8 mouse cellular contexts compared by ENCODE assay signal in genomic region chr10:81140717-81141454, GRCm38 (mm10). TPM values are rescaled to one million over a fixed set of nuclear protein-coding genes. Genes with fewer than 3 reads are reported as not detected.
DNase-seq lines count a peak whose midpoint lies in the region; ATAC-seq and TF ChIP-seq lines count a peak whose summit lies in the region.

No protein-coding gene starts in this region.

- H3K4me2 ChIP-seq in embryonic facial prominence, embryonic 15.5 days (replicated peaks): peak overlapping the region; percentile 71
- H3K4me2 ChIP-seq in lung, embryonic 15.5 days: peak overlapping the region; percentile 93

- intact Hi-C loops in left cerebral cortex, adult 2 months (cut with DNase I): no loop called here

- no peak overlapping the region; the same call in none of the 2 replicates for H3K9ac ChIP-seq in embryonic facial prominence, embryonic 15.5 days
- peak overlapping the region; percentile 91 for H3K9ac ChIP-seq in lung, embryonic 15.5 days

- peak overlapping the region; percentile 13; the same call in 1 of the 2 replicates for H3K4me3 ChIP-seq in left cerebral cortex, adult 2 months
- H3K4me3 ChIP-seq in embryonic facial prominence, embryonic 15.5 days (replicated peaks): peak overlapping the region; percentile 92
- H3K4me3 ChIP-seq in lung, embryonic 15.5 days: peak overlapping the region; percentile 81

- H3K27me3 ChIP-seq in embryonic facial prominence, embryonic 15.5 days: no peaks in the 10 kb centered on the region
- H3K27me3 ChIP-seq in lung, embryonic 15.5 days: no peaks in the 10 kb centered on the region

- H3K9me3 ChIP-seq in embryonic facial prominence, embryonic 15.5 days (replicated peaks): no peaks in the 10 kb centered on the region
- H3K9me3 ChIP-seq in lung, embryonic 15.5 days: no peaks in the 10 kb centered on the region

- DNase-seq in left cerebral cortex, adult 2 months (ENCODE audit: extremely low spot score in 1 of 2, low spot score in 2 of 2): no peak
- DNase-seq in left cerebral cortex, adult 8-10 months (ENCODE audit: low spot score in 2 of 2): no peak
- DNase-seq in induced T-regulatory cell, adult 2 months (ENCODE audit: low read depth): peak; percentile 63
- DNase-seq in thymus, postnatal 4 days: peak; percentile 45
- no peak for DNase-seq in retina, postnatal 1 day
- no peak for DNase-seq in frontal cortex, postnatal 25 days (ENCODE audit: low spot score in 2 of 2)

- H3K4me1 ChIP-seq in embryonic facial prominence, embryonic 15.5 days: peaks cover 69% of the 10 kb centered on the region
- peaks cover 47% of the 10 kb centered on the region for H3K4me1 ChIP-seq in lung, embryonic 15.5 days

- no peak for ATAC-seq in embryonic facial prominence, embryonic 15.5 days (ENCODE audit: insufficient number of reproducible peaks, low FRiP score, low TSS enrichment, low read depth)
- no peak for ATAC-seq in lung, embryonic 15.5 days (ENCODE audit: borderline replicate concordance, extremely low read depth, low FRiP score, low TSS enrichment)

- H3K27ac ChIP-seq in left cerebral cortex, adult 2 months: peak overlapping the region; percentile 29; the same call in 1 of the 2 replicates
- peak overlapping the region; percentile 91 for H3K27ac ChIP-seq in embryonic facial prominence, embryonic 15.5 days (replicated peaks)
- H3K27ac ChIP-seq in lung, embryonic 15.5 days: peak overlapping the region; percentile 89

- WGBS in embryonic facial prominence, embryonic 15.5 days: 58% methylated on average over 10 of the region's 10 CpGs
- WGBS in lung, embryonic 15.5 days: 41% methylated on average over 10 of the region's 10 CpGs

- H3K36me3 ChIP-seq in embryonic facial prominence, embryonic 15.5 days: peaks cover 26% of the 10 kb centered on the region
- H3K36me3 ChIP-seq in lung, embryonic 15.5 days: peaks cover 27% of the 10 kb centered on the region

- TF ChIP-seq CTCF in left cerebral cortex, adult 2 months (IDR thresholded peaks at IDR 0.05): no peak

RNA-seq across cellular contexts. Expression of gene Zbtb7a, which starts 5.9 kb away (rescaled TPM):
- 100 to 1,000 TPM; 130 to 132 TPM for total RNA-seq in left cerebral cortex, adult 2 months (2021)
- total RNA-seq in left cerebral cortex, adult 8-10 months (2022): 100 to 1,000 TPM; 106 to 115 (median 112) TPM
- 57.6 and 59.4 TPM in 2 replicates for polyA plus RNA-seq in embryonic facial prominence, embryonic 15.5 days (2015; fragmentation: Nextera tagmentation; extraction: Ambion mirVana)
- polyA plus RNA-seq in lung, embryonic 15.5 days (2015; fragmentation: Nextera tagmentation; extraction: Ambion mirVana): 34.1 and 36.9 TPM in 2 replicates

RNA-seq across cellular contexts. Expression of gene Pias4, which starts 26.8 kb away (rescaled TPM):
- total RNA-seq in left cerebral cortex, adult 2 months (2021): 10 to 100 TPM; 26.7 to 32.0 TPM
- total RNA-seq in left cerebral cortex, adult 8-10 months (2022): 10 to 100 TPM; 22.0 to 30.4 (median 27.9) TPM
- polyA plus RNA-seq in embryonic facial prominence, embryonic 15.5 days (2015; fragmentation: Nextera tagmentation; extraction: Ambion mirVana): 52.0 and 52.7 TPM in 2 replicates
- 41.0 and 47.5 TPM in 2 replicates for polyA plus RNA-seq in lung, embryonic 15.5 days (2015; fragmentation: Nextera tagmentation; extraction: Ambion mirVana)

RNA-seq across cellular contexts. Expression of gene Map2k2, which starts 35.2 kb away (rescaled TPM):
- 100 to 1,000 TPM; 136 to 150 TPM for total RNA-seq in left cerebral cortex, adult 2 months (2021)
- total RNA-seq in left cerebral cortex, adult 8-10 months (2022): 100 to 1,000 TPM; 121 to 132 (median 126) TPM
- polyA plus RNA-seq in embryonic facial prominence, embryonic 15.5 days (2015; fragmentation: Nextera tagmentation; extraction: Ambion mirVana): 189 and 197 TPM in 2 replicates
- 178 and 180 TPM in 2 replicates for polyA plus RNA-seq in lung, embryonic 15.5 days (2015; fragmentation: Nextera tagmentation; extraction: Ambion mirVana)

RNA-seq across cellular contexts. Expression of gene Eef2, which starts 35.5 kb away (rescaled TPM):
- total RNA-seq in left cerebral cortex, adult 2 months (2021): 100 to 1,000 TPM; 884 to 901 TPM
- total RNA-seq in left cerebral cortex, adult 8-10 months (2022): 100 to 1,000 TPM; 928 to 998 (median 954) TPM
- 654 and 688 TPM in 2 replicates for polyA plus RNA-seq in embryonic facial prominence, embryonic 15.5 days (2015; fragmentation: Nextera tagmentation; extraction: Ambion mirVana)
- 567 and 596 TPM in 2 replicates for polyA plus RNA-seq in lung, embryonic 15.5 days (2015; fragmentation: Nextera tagmentation; extraction: Ambion mirVana)

RNA-seq across cellular contexts. Expression of gene Dapk3, which starts 41.9 kb away (rescaled TPM):
- total RNA-seq in left cerebral cortex, adult 2 months (2021): 10 to 100 TPM; 74.6 to 89.4 TPM
- total RNA-seq in left cerebral cortex, adult 8-10 months (2022): 10 to 100 TPM; 65.1 to 70.9 (median 68.9) TPM
- polyA plus RNA-seq in embryonic facial prominence, embryonic 15.5 days (2015; fragmentation: Nextera tagmentation; extraction: Ambion mirVana): 65.4 and 67.7 TPM in 2 replicates
- 52.6 and 56.1 TPM in 2 replicates for polyA plus RNA-seq in lung, embryonic 15.5 days (2015; fragmentation: Nextera tagmentation; extraction: Ambion mirVana)

Comparison
In these comparisons a context has a peak if more than half of its experiments do, and no peak if none do; other contexts are left out.
1. DNase-seq: peak in induced T-regulatory cell, adult 2 months (single experiment) and thymus, postnatal 4 days (single experiment); none in left cerebral cortex, adult 2 months (0 of 2), left cerebral cortex, adult 8-10 months (0 of 2), retina, postnatal 1 day (single experiment) and frontal cortex, postnatal 25 days (0 of 2).
2. H3K27ac ChIP-seq: peak in every context shown above with its lines; median percentile 91 in embryonic facial prominence, embryonic 15.5 days; 89 in lung, embryonic 15.5 days; 29 in left cerebral cortex, adult 2 months.
3. H3K4me3 ChIP-seq: peak in every context shown above with its lines; median percentile 92 in embryonic facial prominence, embryonic 15.5 days; 81 in lung, embryonic 15.5 days; 13 in left cerebral cortex, adult 2 months.